Mouse (Mus musculus) limb, embryonic 12.5 days (tissue): ENCODE measurements around the gene Cfap69. TPM values are rescaled to one million over a fixed set of nuclear protein-coding genes. Genes with fewer than 3 reads are reported as not detected.
"Not testable (repeated sequence)": the region's sequence is repeated elsewhere in the genome, so short reads cannot be mapped to it uniquely, and the experiment has no call there.

Experiments used
- ATAC-seq: fragments of 200-750 bp; cut with Nextera tagmentation; 2 replicates; pipeline ENCODE4 v1.8.0; 2017; ENCODE audit warnings: low read depth, moderate TSS enrichment; ENCODE audit not compliant: insufficient number of reproducible peaks, insufficient read depth, low FRiP score, low TSS enrichment
- H3K27ac ChIP-seq: fragments of 300-500 bp; sonication (generic); 2 replicates; pipeline ENCODE4 v1.5.1; 2016; ENCODE audit warnings: mild to moderate bottlenecking, moderate library complexity
- H3K27me3 ChIP-seq: fragments of 300-500 bp; sonication (generic); 2 replicates; pipeline ENCODE4 v1.6.1; 2016; ENCODE audit warnings: mild to moderate bottlenecking, moderate library complexity
- H3K36me3 ChIP-seq: fragments of 300-500 bp; sonication (generic); 2 replicates; pipeline ENCODE4 v1.6.1; 2016; ENCODE audit warnings: mild to moderate bottlenecking, moderate library complexity
- H3K4me1 ChIP-seq: fragments of 300-500 bp; sonication (generic); replicated peaks from 2 replicates; pipeline ENCODE4 v1.6.1; 2016
- H3K4me2 ChIP-seq: fragments of 300-500 bp; sonication (generic); 2 replicates; pipeline ENCODE4 v1.6.1; 2016; ENCODE audit warnings: mild to moderate bottlenecking, moderate library complexity
- H3K4me3 ChIP-seq: fragments of 300-500 bp; sonication (generic); replicated peaks from 2 replicates; pipeline ENCODE4 v1.5.1; 2016; ENCODE audit warnings: mild to moderate bottlenecking
- H3K9ac ChIP-seq: fragments of 300-500 bp; sonication (generic); replicated peaks from 2 replicates; pipeline ENCODE4 v1.6.1; 2016; ENCODE audit warnings: mild to moderate bottlenecking, moderate library complexity
- H3K9me3 ChIP-seq: fragments of 300-500 bp; sonication (generic); 2 replicates; pipeline ENCODE4 v1.6.1; 2016; ENCODE audit warnings: mild to moderate bottlenecking, moderate library complexity
- WGBS: fragments of 180-500 bp; shearing (Covaris S2); methylation state at CpG from one replicate; pipeline ENCODE4 v1.1.7; 2016; 5-methylcytosine and 5-hydroxymethylcytosine counted together
- polyA plus RNA-seq: library from polyadenylated mRNA; unstranded; fragments of >200 nt; fragmentation: Nextera tagmentation; extraction: Ambion mirVana; gene quantifications from 2 replicates; pipeline ENCODE4 v1.2.1, GENCODE M21; 2016

The Cfap69 gene
- polyA plus RNA-seq, 1 experiment from 2014 or later: 2.2 TPM

- H3K36me3 ChIP-seq: no peaks in the 10 kb centered on the region
- no peak overlapping the region for H3K4me2 ChIP-seq
- H3K4me3 ChIP-seq: no peak overlapping the region
- peaks cover 5% of the 10 kb centered on the region; the same call in 1 of the 2 replicates for H3K4me1 ChIP-seq
- WGBS: 68% methylated on average over 8 of the region's 8 CpGs
- no peak overlapping the region for H3K27ac ChIP-seq
- no peak for ATAC-seq
- no peaks in the 10 kb centered on the region for H3K9me3 ChIP-seq
- no peak overlapping the region for H3K9ac ChIP-seq
- H3K27me3 ChIP-seq: no peaks in the 10 kb centered on the region
Observed at GRCm38 (mm10) chr5:5688945-5689540, 25.0 kb upstream of the Cfap69 start.

- ATAC-seq: no peak
- WGBS: 66% methylated on average over 6 of the region's 6 CpGs
- Histone ChIP-seq H3K4me2 (no peak overlapping the region), H3K27ac (no peak overlapping the region), H3K9me3 (no peaks in the 10 kb centered on the region), H3K4me3 (no peak overlapping the region), H3K27me3 (no peaks in the 10 kb centered on the region), H3K36me3 (no peaks in the 10 kb centered on the region), H3K4me1 (peaks cover 5% of the 10 kb centered on the region; the same call in 1 of the 2 replicates), H3K9ac (no peak overlapping the region)
Observed at GRCm38 (mm10) chr5:5688228-5688627, 24.2 kb upstream of the Cfap69 start.

- no peak overlapping the region for H3K4me3 ChIP-seq
- H3K9ac ChIP-seq: no peak overlapping the region
- no peaks in the 10 kb centered on the region for H3K4me1 ChIP-seq
- H3K36me3 ChIP-seq: no peaks in the 10 kb centered on the region
- 6% methylated on average over 1 of the region's 1 CpGs for WGBS
- H3K27ac ChIP-seq: no peak overlapping the region
- H3K4me2 ChIP-seq: no peak overlapping the region
- ATAC-seq: peak; percentile 58; the same call in 1 of the 2 replicates
- H3K27me3 ChIP-seq: no peaks in the 10 kb centered on the region
- H3K9me3 ChIP-seq: no peaks in the 10 kb centered on the region
Observed at GRCm38 (mm10) chr5:5686973-5687372, 22.9 kb upstream of the Cfap69 start.

DNA sequence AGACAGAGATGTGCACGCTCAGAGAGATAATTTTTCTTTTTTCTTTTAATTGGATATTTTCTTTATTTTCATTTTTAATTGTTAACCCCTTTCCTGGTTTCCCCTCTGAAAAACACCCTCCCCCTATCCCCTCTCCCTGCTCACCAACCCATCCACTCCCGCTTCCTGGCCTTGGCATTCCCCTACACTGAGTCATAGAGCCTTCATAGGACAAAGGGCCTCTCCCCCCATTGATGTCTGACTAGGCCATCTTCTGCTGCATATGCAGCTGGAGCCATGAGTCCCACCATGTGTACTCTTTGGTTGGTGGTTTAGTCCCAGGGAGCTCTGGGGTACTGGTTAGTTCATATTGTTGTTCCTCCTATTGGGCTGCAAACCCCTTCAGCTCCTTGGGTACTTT is 20.9 kb upstream of the Cfap69 start:
- not testable (repeated sequence) for H3K27ac ChIP-seq, H3K9ac ChIP-seq, H3K4me2 ChIP-seq, H3K36me3 ChIP-seq, ATAC-seq, H3K4me3 ChIP-seq, H3K4me1 ChIP-seq, H3K9me3 ChIP-seq, H3K27me3 ChIP-seq
- 88% methylated on average over 2 of the region's 2 CpGs for WGBS

DNA sequence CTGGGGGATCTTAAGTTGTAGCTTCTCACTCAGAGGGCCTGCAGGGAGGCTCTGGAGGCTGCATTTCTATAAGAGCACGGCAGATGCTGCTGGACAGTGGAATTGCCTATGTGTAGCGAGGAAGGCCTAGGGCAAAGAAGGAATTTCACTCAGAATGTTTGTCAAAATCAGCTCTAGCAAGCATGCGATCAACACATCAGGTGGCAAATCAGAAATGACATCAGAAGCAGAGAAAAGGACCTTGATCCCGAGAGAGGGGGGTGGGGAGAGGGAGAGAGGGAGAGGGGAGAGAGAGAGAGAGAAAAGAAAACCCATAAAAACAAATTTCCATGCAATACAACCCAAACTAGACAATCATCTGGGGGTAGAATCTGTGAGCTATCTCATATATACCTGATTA is 19.3 kb upstream of the Cfap69 start:
- Histone ChIP-seq H3K4me2 (no peak overlapping the region), H3K9me3 (no peaks in the 10 kb centered on the region), H3K4me3 (no peak overlapping the region), H3K27me3 (no peaks in the 10 kb centered on the region), H3K36me3 (no peaks in the 10 kb centered on the region), H3K27ac (no peak overlapping the region), H3K4me1 (no peaks in the 10 kb centered on the region), H3K9ac (no peak overlapping the region)
- no peak for ATAC-seq
- 75% methylated on average over 4 of the region's 4 CpGs for WGBS

DNA sequence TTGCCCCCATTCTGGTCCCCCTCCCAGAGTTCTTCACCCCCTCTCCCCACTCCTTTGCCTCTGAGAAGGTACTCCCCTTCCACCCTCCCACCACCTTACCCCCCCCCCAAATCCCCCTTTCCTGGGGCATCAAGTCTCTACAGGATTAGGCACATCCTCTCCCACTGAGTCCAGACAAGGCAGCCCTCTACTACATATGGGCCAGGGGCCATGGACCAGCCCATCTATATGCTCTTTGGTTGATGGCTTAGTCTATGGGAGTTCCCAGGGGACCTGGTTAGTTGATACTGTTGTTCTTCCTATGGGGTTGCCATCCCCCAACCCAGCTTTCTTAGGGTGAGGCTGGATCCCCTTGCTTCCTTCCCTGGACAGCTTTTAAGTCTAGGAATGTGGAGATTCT is 15.4 kb upstream of the Cfap69 start:
- no peak overlapping the region for H3K9ac ChIP-seq
- H3K27me3 ChIP-seq: no peaks in the 10 kb centered on the region
- ATAC-seq: no peak
- H3K4me2 ChIP-seq: no peak overlapping the region
- no peaks in the 10 kb centered on the region for H3K9me3 ChIP-seq
- H3K4me1 ChIP-seq: no peaks in the 10 kb centered on the region
- peaks cover 17% of the 10 kb centered on the region for H3K36me3 ChIP-seq
- no peak overlapping the region for H3K27ac ChIP-seq
- no peak overlapping the region for H3K4me3 ChIP-seq

- no peak overlapping the region for H3K4me3 ChIP-seq
- no peak overlapping the region for H3K27ac ChIP-seq
- no peak overlapping the region for H3K4me2 ChIP-seq
- H3K36me3 ChIP-seq: peaks cover 36% of the 10 kb centered on the region
- 78% methylated on average over 3 of the region's 3 CpGs for WGBS
- H3K9me3 ChIP-seq: no peaks in the 10 kb centered on the region
- no peaks in the 10 kb centered on the region for H3K27me3 ChIP-seq
- H3K4me1 ChIP-seq: no peaks in the 10 kb centered on the region
- no peak for ATAC-seq
- no peak overlapping the region for H3K9ac ChIP-seq
Observed at GRCm38 (mm10) chr5:5676082-5676481, 12.0 kb upstream of the Cfap69 start.

DNA sequence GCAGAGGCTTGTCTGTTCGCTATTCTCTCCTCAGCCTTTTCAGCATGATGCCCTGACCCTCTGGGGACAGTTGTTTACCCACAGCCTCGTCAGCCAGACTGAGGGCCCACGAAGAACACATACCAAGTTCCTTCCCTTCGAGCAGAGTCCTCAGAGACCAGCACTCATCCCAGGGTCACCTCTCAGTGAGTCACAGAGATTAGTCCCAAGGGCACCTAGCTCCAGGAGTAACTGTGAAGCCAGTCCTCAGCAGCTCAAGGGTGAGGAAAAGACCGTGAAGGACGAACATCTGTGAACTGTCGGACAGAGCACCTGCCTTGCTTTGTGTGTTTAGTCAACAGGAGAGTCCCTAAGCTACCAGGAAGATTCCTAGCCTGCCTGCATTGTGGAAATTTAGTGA is 4.9 kb upstream of the Cfap69 start:
- H3K4me1 ChIP-seq: peaks cover 5% of the 10 kb centered on the region; the same call in 1 of the 2 replicates
- peaks cover 29% of the 10 kb centered on the region for H3K36me3 ChIP-seq
- no peak overlapping the region for H3K9ac ChIP-seq
- H3K4me3 ChIP-seq: no peak overlapping the region
- no peak overlapping the region for H3K27ac ChIP-seq
- H3K9me3 ChIP-seq: no peaks in the 10 kb centered on the region
- no peaks in the 10 kb centered on the region for H3K27me3 ChIP-seq
- H3K4me2 ChIP-seq: no peak overlapping the region
- whole genome bisulfite sequencing: 80% methylated on average over 7 of the region's 7 CpGs
- no peak for ATAC-seq

DNA sequence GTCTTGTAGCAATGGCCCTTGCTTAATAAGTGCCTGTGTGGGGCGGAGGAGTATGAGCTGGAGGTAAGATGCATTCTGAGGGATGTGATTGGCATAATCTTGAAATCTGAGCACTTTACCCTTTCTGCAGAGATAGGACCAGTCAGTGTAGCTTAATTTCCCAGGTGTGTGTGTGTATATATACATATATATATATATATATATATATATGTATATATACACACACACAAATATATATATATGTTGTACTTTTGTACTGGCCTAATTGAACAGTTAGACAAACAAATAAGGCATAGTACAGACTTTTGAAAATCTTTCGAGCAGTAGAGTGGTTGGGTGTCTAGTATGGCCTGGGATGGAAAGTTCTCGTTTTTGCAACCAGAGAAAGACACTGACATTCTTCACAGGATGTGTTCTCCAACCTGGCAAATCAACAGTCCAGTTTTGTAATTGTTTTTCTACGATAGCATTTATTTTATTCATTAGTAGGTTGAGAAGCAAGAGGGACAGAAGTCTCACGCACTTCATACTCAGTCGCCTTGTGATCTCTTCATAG is 410 bp upstream of the Cfap69 start:
- ATAC-seq: no peak
- Histone ChIP-seq H3K27ac (no peak overlapping the region), H3K9ac (peak overlapping the region; percentile 53; the same call in 1 of the 2 replicates), H3K4me2 (peak overlapping the region; percentile 96), H3K36me3 (peaks cover 10% of the 10 kb centered on the region), H3K4me1 (peaks cover 5% of the 10 kb centered on the region; the same call in 1 of the 2 replicates), H3K9me3 (no peaks in the 10 kb centered on the region), H3K27me3 (peaks cover 12% of the 10 kb centered on the region), H3K4me3 (peak overlapping the region; percentile 75)
- WGBS: 62% methylated on average over 6 of the region's 6 CpGs

DNA sequence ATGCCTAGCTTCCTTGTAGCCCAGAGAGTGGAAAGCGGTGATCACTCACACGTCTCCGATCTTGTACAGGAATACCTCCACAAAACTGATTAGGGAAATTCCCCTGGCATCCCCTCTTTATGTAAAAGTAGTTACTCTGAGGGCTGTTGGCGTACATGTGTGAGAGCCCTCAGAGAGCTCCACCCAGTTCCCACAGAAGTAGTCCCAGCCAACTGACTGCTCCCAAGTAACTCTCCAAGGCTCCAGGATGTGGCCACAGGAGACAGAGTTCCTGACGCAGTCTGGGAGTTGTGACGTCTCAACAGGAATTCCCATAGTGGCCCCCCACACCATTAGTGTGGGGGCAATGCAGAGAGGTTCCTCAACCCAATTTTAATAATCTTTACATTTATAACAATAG is 982 bp downstream of the Cfap69 start:
- H3K36me3 ChIP-seq: 0 out of 2 replicates have a peak, but pooled peaks cover 3% of the 10 kb centered on the region
- no peak for ATAC-seq
- H3K4me3 ChIP-seq: peak overlapping the region; percentile 75
- peaks cover 5% of the 10 kb centered on the region; the same call in 1 of the 2 replicates for H3K4me1 ChIP-seq
- H3K9ac ChIP-seq: no peak overlapping the region
- H3K27me3 ChIP-seq: peaks cover 12% of the 10 kb centered on the region
- H3K9me3 ChIP-seq: no peaks in the 10 kb centered on the region
- H3K4me2 ChIP-seq: peak overlapping the region; percentile 96
- H3K27ac ChIP-seq: no peak overlapping the region
- 42% methylated on average over 6 of the region's 6 CpGs for WGBS

DNA sequence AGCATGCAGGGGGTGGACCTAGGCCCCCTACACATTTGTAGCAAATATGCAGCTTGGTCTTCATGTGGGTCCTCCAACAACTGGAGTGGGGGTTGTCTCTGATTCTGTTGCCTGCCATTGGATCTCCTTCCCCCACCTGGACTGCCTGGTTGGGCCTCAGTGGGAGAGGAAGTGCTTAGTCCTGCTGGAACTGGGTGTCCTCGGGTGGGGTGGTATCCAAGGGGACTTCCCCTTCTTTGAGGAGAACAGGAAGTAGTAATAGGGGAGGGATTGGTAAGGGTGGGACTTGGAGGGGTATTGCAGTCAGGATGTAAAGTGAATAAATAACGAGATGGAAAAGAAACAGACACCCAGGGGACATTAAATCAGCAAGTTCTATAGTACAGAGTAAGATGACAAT is 5.4 kb downstream of the Cfap69 start:
- Histone ChIP-seq H3K36me3 (no peaks in the 10 kb centered on the region), H3K4me3 (no peak overlapping the region), H3K27ac (no peak overlapping the region), H3K27me3 (peaks cover 12% of the 10 kb centered on the region), H3K4me2 (no peak overlapping the region), H3K9me3 (no peaks in the 10 kb centered on the region), H3K9ac (no peak overlapping the region), H3K4me1 (no peaks in the 10 kb centered on the region)
- WGBS: 40% methylated on average over 2 of the region's 2 CpGs
- no peak for ATAC-seq

- no peak for ATAC-seq
- no peak overlapping the region for H3K4me3 ChIP-seq
- H3K36me3 ChIP-seq: no peaks in the 10 kb centered on the region
- no peak overlapping the region for H3K9ac ChIP-seq
- peaks cover 6% of the 10 kb centered on the region for H3K27me3 ChIP-seq
- no peaks in the 10 kb centered on the region for H3K4me1 ChIP-seq
- no peak overlapping the region for H3K4me2 ChIP-seq
- H3K27ac ChIP-seq: no peak overlapping the region
- no peaks in the 10 kb centered on the region for H3K9me3 ChIP-seq
- WGBS: 82% methylated on average over 2 of the region's 2 CpGs
Observed at GRCm38 (mm10) chr5:5657932-5658331, 6.1 kb downstream of the Cfap69 start.
